Mouse (Mus musculus) heart, adult 9 months (tissue): ENCODE data around the gene Ckm.

Experiments
- DNase-seq, 2 experiments: peaks; one replicate each; pipeline ENCODE4 v3.0.0; 2022; ENCODE audit warnings: low spot score in 2 of 2

Gene Ckm

DNA sequence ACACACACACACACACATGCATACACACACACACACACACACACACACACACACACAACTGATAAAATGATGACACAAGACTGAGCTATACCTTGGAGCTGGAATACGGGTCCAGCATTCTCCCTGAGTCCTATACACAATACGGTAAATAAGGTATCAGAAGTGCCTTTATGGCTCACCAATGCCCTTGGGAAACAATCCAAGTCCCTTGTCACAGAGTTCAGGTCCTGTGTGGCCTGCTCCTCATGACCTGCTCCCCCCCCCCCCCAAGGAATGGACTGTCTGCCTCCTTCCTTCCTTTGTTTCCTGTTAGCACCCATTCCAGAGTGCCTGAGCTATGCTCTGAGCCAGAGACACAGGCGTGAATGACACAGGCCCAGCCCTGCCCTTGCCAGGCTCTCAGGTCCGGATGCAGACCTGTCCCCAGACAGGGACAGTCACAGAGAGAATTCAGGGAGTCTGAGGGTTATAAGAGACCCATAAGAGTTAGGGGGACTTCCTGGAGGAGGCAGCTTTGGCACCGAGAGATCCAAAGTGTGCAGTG, 62.1 kb downstream of the Ckm start:
- no peak for DNase-seq

DNA sequence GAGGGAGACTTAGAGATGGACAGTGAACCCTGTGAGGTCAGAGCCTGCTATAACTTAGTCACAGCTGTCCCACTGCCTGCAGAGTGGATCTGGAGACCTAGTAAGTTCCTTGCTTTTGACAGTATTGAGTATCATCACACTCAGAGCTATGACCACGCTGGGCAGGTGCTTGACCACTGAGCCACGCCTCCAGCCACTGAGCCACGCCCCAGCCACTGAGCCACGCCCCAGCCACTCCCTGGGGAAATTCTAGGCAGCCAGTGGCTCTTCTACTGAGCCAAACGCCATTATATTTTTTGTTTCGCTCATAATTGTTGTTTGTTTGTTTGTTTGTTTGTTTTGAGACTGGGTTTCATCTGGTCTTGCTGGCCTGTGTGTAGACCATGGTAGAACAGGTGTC, 63.1 kb downstream of the Ckm start:
- no peak for DNase-seq

DNA sequence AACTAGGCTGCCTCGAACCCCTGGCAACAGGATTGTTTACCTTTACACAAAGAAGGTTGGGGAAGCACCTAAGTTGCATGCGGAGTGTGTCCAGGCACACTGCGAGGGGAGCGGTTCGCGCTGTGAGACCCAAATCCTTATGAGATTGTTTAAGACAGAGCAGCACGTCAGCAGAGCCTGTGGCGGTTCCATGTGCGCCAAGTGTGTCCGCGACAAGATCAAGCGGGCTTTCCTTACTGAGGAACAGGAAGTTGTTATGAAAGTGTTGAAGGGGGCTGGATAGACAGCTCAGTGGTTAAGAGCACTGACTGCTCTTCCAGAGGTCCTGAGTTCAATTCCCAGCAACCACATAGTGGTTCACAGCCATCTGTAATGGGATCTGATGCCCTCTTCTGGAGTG, 63.7 kb downstream of the Ckm start:
- DNase-seq = no peak

DNA sequence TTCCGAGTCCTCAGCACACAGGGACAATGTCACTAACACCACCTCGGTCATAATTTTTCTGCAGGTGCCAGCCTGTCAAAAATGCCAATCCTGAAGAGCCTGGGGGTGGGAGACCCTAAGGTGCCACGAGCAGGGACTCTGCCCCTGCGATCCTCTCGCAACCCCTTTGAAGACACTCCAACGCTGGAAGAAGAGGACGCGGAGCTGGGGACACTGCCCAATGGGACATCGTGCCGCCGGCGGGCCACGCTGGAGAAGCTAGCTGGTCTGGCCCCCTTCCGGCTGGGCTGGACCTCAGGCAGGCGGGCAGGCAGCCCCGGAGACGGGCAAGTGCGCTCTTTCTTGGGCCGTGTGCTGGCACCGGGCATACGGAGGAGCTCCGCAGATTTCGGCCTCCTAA, 64.8 kb downstream of the Ckm start:
- DNase-seq = no peak

DNA sequence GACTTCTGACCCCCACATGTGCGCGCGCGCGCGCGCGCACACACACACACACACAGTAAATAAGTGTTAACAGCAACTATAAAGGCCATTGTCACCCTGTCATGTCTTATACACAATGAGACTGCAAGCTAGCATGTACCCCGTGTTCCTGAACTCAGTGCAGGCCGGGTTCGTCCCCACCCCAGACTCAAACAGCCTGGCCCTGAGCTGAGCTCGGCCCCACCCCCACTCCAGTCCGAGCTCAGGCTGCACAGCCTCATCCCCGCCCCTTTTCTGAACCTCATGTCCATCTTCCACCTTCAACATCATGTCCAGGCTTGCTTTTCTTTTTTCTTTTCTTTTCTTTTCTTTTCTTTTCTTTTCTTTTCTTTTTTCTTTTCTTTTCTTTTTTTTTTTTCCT, 65.7 kb downstream of the Ckm start:
- no peak for DNase-seq

DNA sequence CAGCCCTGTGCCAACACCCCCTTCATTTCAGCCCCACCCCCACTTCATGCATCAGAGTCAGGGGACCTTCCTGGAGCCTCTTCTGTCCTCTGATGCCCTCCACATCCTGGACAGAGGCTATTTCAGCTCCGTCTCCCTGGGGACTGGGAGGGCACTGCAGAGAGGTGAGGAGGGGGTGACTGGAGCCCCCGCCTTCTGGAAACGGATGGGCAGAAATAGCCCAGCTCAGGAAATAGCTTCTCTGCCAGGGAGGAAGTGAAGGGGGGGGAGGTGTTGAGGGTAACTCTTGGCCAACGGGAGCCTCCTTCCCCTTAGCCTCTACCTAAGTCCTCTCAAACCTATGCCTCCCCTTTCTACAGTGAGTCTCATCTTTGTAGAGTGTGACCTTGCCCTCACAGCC, 67.8 kb downstream of the Ckm start:
- DNase-seq = peak; percentile 33 to 47
